ENCODE assay signal across 9 mouse cellular contexts in the genomic region with DNA sequence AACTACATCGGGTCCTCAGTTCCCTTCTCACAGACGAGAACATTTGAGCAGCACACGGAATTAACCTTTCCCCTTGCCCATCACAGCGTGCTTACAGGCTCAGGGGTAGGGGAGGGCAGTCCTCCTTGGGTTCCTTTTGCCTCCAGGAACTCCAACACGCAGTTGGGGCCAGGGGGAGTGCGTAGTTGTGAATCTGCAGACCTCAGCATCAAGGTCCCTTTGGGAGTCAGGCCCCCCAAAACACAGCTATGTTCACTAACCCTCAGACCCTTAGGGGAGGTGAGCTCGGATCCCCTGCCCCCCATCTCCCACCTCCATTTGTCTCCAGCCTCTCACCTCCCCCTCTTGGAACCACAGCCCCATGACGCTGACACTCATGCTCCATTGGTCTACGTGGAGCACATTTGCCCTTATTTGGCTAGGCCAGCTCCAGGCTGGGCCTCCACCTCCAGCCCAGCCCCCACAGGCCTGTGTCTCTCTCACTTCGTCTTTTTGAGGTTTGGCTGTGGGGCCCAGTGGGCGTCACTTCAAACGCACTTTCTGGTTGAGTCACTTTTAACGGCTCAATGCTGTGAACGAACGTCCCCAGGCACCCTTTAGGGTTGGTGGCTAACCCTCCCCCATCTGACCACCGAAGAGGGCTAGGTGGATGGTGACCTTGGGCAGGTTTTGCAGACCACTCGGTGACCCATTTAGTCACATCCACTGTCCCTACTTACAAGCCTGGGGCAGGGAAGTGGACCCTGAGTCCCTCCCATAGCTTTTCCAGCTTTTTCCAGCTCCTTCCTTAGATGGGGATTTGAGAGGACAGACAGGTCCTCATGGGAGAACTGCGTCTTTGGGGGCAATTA. TPM values are rescaled to one million over a fixed set of nuclear protein-coding genes. Genes with fewer than 3 reads are reported as not detected.
DNase-seq lines count a peak whose midpoint lies in the region; ATAC-seq lines count a peak whose summit lies in the region.
"Had no signal": no experiment of that assay in that cellular context is flagged by ENCODE, and none has a peak within 500 bp of the region (broad histone marks: within the 10 kb centered on the region; RNA-seq: fewer than 3 reads in every experiment).

No protein-coding gene starts in this region.

- no peak overlapping the region for H3K4me2 ChIP-seq in midbrain, embryonic 16.5 days (ENCODE audit: low read length)
- H3K4me2 ChIP-seq in heart, embryonic 12.5 days, result peak overlapping the region; percentile 35
- H3K4me2 ChIP-seq in limb, embryonic 12.5 days, result peak overlapping the region; percentile 25; the same call in 1 of the 2 replicates

- no peak overlapping the region for H3K4me3 ChIP-seq in midbrain, embryonic 10.5 days
- no peak overlapping the region for H3K4me3 ChIP-seq in midbrain, embryonic 16.5 days (ENCODE audit: low read depth, low read length)
- H3K4me3 ChIP-seq in heart, embryonic 12.5 days, result no peak overlapping the region
- no peak overlapping the region for H3K4me3 ChIP-seq in limb, embryonic 12.5 days (replicated peaks)

- WGBS in midbrain, embryonic 10.5 days, result 63% methylated on average over 18 of the region's 18 CpGs
- WGBS in midbrain, embryonic 16.5 days, result 65% methylated on average over 18 of the region's 18 CpGs
- 36% methylated on average over 18 of the region's 18 CpGs for WGBS in heart, embryonic 12.5 days
- 36% methylated on average over 18 of the region's 18 CpGs for WGBS in limb, embryonic 12.5 days

- H3K27me3 ChIP-seq in midbrain, embryonic 10.5 days (ENCODE audit: low read depth, poor library complexity, severe bottlenecking), result no peaks in the 10 kb centered on the region
- no peaks in the 10 kb centered on the region for H3K27me3 ChIP-seq in midbrain, embryonic 16.5 days (ENCODE audit: control insufficient read depth, insufficient read depth, low read depth, low read length)
- peaks cover 9% of the 10 kb centered on the region for H3K27me3 ChIP-seq in heart, embryonic 12.5 days (replicated peaks)
- H3K27me3 ChIP-seq in limb, embryonic 12.5 days, result no peaks in the 10 kb centered on the region

- peaks cover 6% of the 10 kb centered on the region for H3K4me1 ChIP-seq in midbrain, embryonic 10.5 days
- H3K4me1 ChIP-seq in midbrain, embryonic 16.5 days (ENCODE audit: control insufficient read depth, insufficient read depth, low read length), result no peaks in the 10 kb centered on the region
- H3K4me1 ChIP-seq in heart, embryonic 12.5 days (replicated peaks), result peaks cover 6% of the 10 kb centered on the region; the same call in 1 of the 2 replicates
- H3K4me1 ChIP-seq in limb, embryonic 12.5 days (replicated peaks), result peaks cover 7% of the 10 kb centered on the region

- H3K27ac ChIP-seq in midbrain, embryonic 10.5 days (replicated peaks), result peak overlapping the region; percentile 52; the same call in 1 of the 2 replicates
- H3K27ac ChIP-seq in midbrain, embryonic 16.5 days (ENCODE audit: low read length), result no peak overlapping the region
- peak overlapping the region; percentile 36; the same call in 1 of the 2 replicates for H3K27ac ChIP-seq in heart, embryonic 12.5 days (ENCODE audit: poor library complexity, severe bottlenecking)
- H3K27ac ChIP-seq in limb, embryonic 12.5 days, result no peak overlapping the region

- ATAC-seq in midbrain, embryonic 16.5 days, result no peak
- ATAC-seq in heart, embryonic 12.5 days (ENCODE audit: insufficient number of reproducible peaks, low FRiP score), result peak; percentile 81
- no peak for ATAC-seq in limb, embryonic 12.5 days (ENCODE audit: insufficient number of reproducible peaks, insufficient read depth, low FRiP score, low TSS enrichment, low read depth)
- peak; percentile 64 for ATAC-seq in monocyte, adult 5-6 weeks (replicated peaks; ENCODE audit: insufficient number of reproducible peaks, low FRiP score, low TSS enrichment, poor library complexity, severe bottlenecking)

- DNase-seq in midbrain, embryonic 10.5 days (ENCODE audit: low spot score), result peak; percentile 18
- peak; percentile 65 for DNase-seq in adrenal gland, postnatal 14 days
- no peak for DNase-seq in cerebellum, adult 11-12 months
- DNase-seq in cerebellum, postnatal 10 days, result no peak

- no peak overlapping the region for H3K9ac ChIP-seq in midbrain, embryonic 16.5 days (ENCODE audit: low read depth, low read length)
- no peak overlapping the region for H3K9ac ChIP-seq in heart, embryonic 12.5 days
- H3K9ac ChIP-seq in limb, embryonic 12.5 days (replicated peaks), result no peak overlapping the region

- H3K36me3 ChIP-seq in midbrain, embryonic 10.5 days, result peaks cover 14% of the 10 kb centered on the region
- H3K36me3 ChIP-seq in midbrain, embryonic 16.5 days (ENCODE audit: control insufficient read depth, insufficient read depth, low read length), result peaks cover 3% of the 10 kb centered on the region
- H3K36me3 ChIP-seq in heart, embryonic 12.5 days, result peaks cover 12% of the 10 kb centered on the region
- H3K36me3 ChIP-seq in limb, embryonic 12.5 days, result peaks cover 11% of the 10 kb centered on the region; the same call in 1 of the 2 replicates

- no peaks in the 10 kb centered on the region for H3K9me3 ChIP-seq in midbrain, embryonic 10.5 days (replicated peaks)
- no peaks in the 10 kb centered on the region for H3K9me3 ChIP-seq in midbrain, embryonic 16.5 days (replicated peaks; ENCODE audit: control insufficient read depth, low read length, poor library complexity, severe bottlenecking)
- H3K9me3 ChIP-seq in heart, embryonic 12.5 days (replicated peaks), result no peaks in the 10 kb centered on the region
- H3K9me3 ChIP-seq in limb, embryonic 12.5 days, result no peaks in the 10 kb centered on the region

RNA-seq across cellular contexts. Expression of gene Tspoap1, which starts 10.9 kb away (rescaled TPM):
- 8.2 and 14.7 TPM in 2 replicates for polyA plus RNA-seq in midbrain, embryonic 10.5 days (2016; fragmentation: Nextera tagmentation; extraction: Ambion mirVana)
- 62.6 and 68.5 TPM in 2 replicates for polyA plus RNA-seq in midbrain, embryonic 16.5 days (2015; fragmentation: Nextera tagmentation; extraction: Ambion mirVana)
- 2.8 and 3.9 TPM in 2 replicates for total RNA-seq in adrenal gland, postnatal 14 days (2021)
- 0.21 and 0.78 TPM in 2 replicates for polyA plus RNA-seq in heart, embryonic 12.5 days (2016; fragmentation: Nextera tagmentation; extraction: Ambion mirVana)
- polyA plus RNA-seq in limb, embryonic 12.5 days (2016; fragmentation: Nextera tagmentation; extraction: Ambion mirVana), result 5.7 and 5.9 TPM in 2 replicates
- total RNA-seq in monocyte, adult 5-6 weeks (2017), result 4.3 to 7.3 TPM (median 5.4 TPM) in 3 replicates

RNA-seq across cellular contexts. Expression of gene Supt4a, which starts 12.1 kb away (rescaled TPM):
- 157 and 171 TPM in 2 replicates for polyA plus RNA-seq in midbrain, embryonic 10.5 days (2016; fragmentation: Nextera tagmentation; extraction: Ambion mirVana)
- polyA plus RNA-seq in midbrain, embryonic 16.5 days (2015; fragmentation: Nextera tagmentation; extraction: Ambion mirVana), result 127 TPM in 2 replicates
- 56.5 and 74.2 TPM in 2 replicates for total RNA-seq in adrenal gland, postnatal 14 days (2021)
- polyA plus RNA-seq in heart, embryonic 12.5 days (2016; fragmentation: Nextera tagmentation; extraction: Ambion mirVana), result 99.6 and 101 TPM in 2 replicates
- 167 TPM in 2 replicates for polyA plus RNA-seq in limb, embryonic 12.5 days (2016; fragmentation: Nextera tagmentation; extraction: Ambion mirVana)
- total RNA-seq in monocyte, adult 5-6 weeks (2017), result 123 to 169 TPM (median 136 TPM) in 3 replicates

RNA-seq across cellular contexts. Expression of gene Mpo, which starts 44.0 kb away (rescaled TPM):
- polyA plus RNA-seq in midbrain, embryonic 10.5 days (2016; fragmentation: Nextera tagmentation; extraction: Ambion mirVana), result 2.5 and 2.7 TPM in 2 replicates
- 0.08 and 0.22 TPM in 2 replicates for polyA plus RNA-seq in midbrain, embryonic 16.5 days (2015; fragmentation: Nextera tagmentation; extraction: Ambion mirVana)
- 0.64 and 1.4 TPM in 2 replicates for total RNA-seq in adrenal gland, postnatal 14 days (2021)
- polyA plus RNA-seq in heart, embryonic 12.5 days (2016; fragmentation: Nextera tagmentation; extraction: Ambion mirVana), result 2.8 and 6.7 TPM in 2 replicates
- polyA plus RNA-seq in limb, embryonic 12.5 days (2016; fragmentation: Nextera tagmentation; extraction: Ambion mirVana), result 1.7 and 2.6 TPM in 2 replicates
- total RNA-seq in monocyte, adult 5-6 weeks (2017), result not detected in 3 replicates
- polyA plus RNA-seq: frontal cortex, adult 2 months had no signal

Comparison
In these comparisons a context has a peak if more than half of its experiments do, and no peak if none do; other contexts are left out.
1. H3K27ac ChIP-seq: peak in midbrain, embryonic 10.5 days (single experiment) and heart, embryonic 12.5 days (single experiment); none in midbrain, embryonic 16.5 days (single experiment) and limb, embryonic 12.5 days (single experiment).
2. DNase-seq: peak in midbrain, embryonic 10.5 days (single experiment) and adrenal gland, postnatal 14 days (single experiment); none in cerebellum, adult 11-12 months (single experiment) and cerebellum, postnatal 10 days (0 of 2).
3. ATAC-seq: peak in heart, embryonic 12.5 days (single experiment) and monocyte, adult 5-6 weeks (single experiment); none in midbrain, embryonic 16.5 days (single experiment) and limb, embryonic 12.5 days (single experiment).